Mouse (Mus musculus) liver, adult 2 months (tissue): ENCODE data around the gene St13. TPM values are rescaled to one million over a fixed set of nuclear protein-coding genes. Genes with fewer than 3 reads are reported as not detected.
A peak's percentile ranks its signal among the peaks of the same experiment; 100 is the strongest.

Experiments used
- DNase-seq: peaks from one replicate; pipeline ENCODE4 v3.0.0-alpha.2; 2011; ENCODE audit warnings: low read depth, low spot score; ENCODE audit errors: extremely low read depth
- H3K27ac ChIP-seq: fragments of 200-500 bp; replicated peaks from 2 replicates; pipeline ENCODE4 v1.5.1; 2012; ENCODE audit warnings: low read depth, mild to moderate bottlenecking, control low read depth, inconsistent platforms, low read length; ENCODE audit not compliant: insufficient read depth
- H3K27me3 ChIP-seq: fragments of 200-500 bp; 2 replicates; pipeline ENCODE4 v1.6.1; 2012; ENCODE audit warnings: mild to moderate bottlenecking, moderate library complexity, low read length, inconsistent platforms; ENCODE audit not compliant: control insufficient read depth, insufficient read depth
- H3K36me3 ChIP-seq: fragments of 200-500 bp; 2 replicates; pipeline ENCODE4 v1.6.1; 2012; ENCODE audit warnings: low read length, inconsistent platforms; ENCODE audit not compliant: control insufficient read depth, insufficient read depth
- H3K4me1 ChIP-seq: fragments of 200-500 bp; 2 replicates; pipeline ENCODE4 v1.6.1; 2011; ENCODE audit warnings: low read length; ENCODE audit not compliant: control insufficient read depth, insufficient read depth
- H3K4me3 ChIP-seq: fragments of 200-500 bp; 2 replicates; pipeline ENCODE4 v1.5.1; 2011; ENCODE audit warnings: low read depth, mild to moderate bottlenecking, control low read depth, low read length, moderate library complexity; ENCODE audit not compliant: insufficient read depth
- H3K79me2 ChIP-seq: fragments of 200-500 bp; 2 replicates; pipeline ENCODE4 v1.6.1; 2012; ENCODE audit warnings: inconsistent platforms, mild to moderate bottlenecking, low read length, moderate library complexity; ENCODE audit not compliant: control insufficient read depth, insufficient read depth
- H3K9ac ChIP-seq: fragments of 200-500 bp; 2 replicates; pipeline ENCODE4 v1.6.1; 2012; ENCODE audit warnings: low read depth, mild to moderate bottlenecking, control low read depth, inconsistent platforms, low read length
- CTCF ChIP-seq: fragments of 200-500 bp; IDR thresholded peaks from 2 replicates; pipeline ENCODE4 v1.5.1; 2011; ENCODE audit warnings: low read depth, low read length, control low read depth
- POLR2A ChIP-seq: fragments of 200-500 bp; IDR thresholded peaks from 2 replicates; pipeline ENCODE4 v1.6.1; 2011; ENCODE audit warnings: low read length, control low read depth; ENCODE audit not compliant: insufficient read depth; ENCODE audit errors: extremely low read depth
- WGBS: fragments of 180-500 bp; shearing (Covaris S2); methylation state at CpG from one replicate; pipeline ENCODE4 v1.1.7; 2018; 5-methylcytosine and 5-hydroxymethylcytosine counted together
- polyA plus RNA-seq: library from polyadenylated mRNA; depleted of rRNA; stranded (reverse); fragments of >200 nt; gene quantifications from 2 replicates; pipeline ENCODE4 v1.2.3, GENCODE M21; 2012
- total RNA-seq: library from RNA; depleted of rRNA; stranded (reverse); fragments of >200 nt; gene quantifications from 2 replicates; pipeline ENCODE4 v1.2.3, GENCODE M21; 2014

St13 gene
- total and polyA plus RNA-seq, 2 experiments = 29.2 to 98.9 TPM

GRCm38 (mm10) chr15:81347466-81347865 is 52.4 kb downstream of the St13 start:
- H3K36me3 ChIP-seq = peaks cover 12% of the 10 kb centered on the region
- H3K4me1 ChIP-seq = peaks cover 24% of the 10 kb centered on the region
- WGBS = 94% methylated on average over 2 of the region's 2 CpGs
- no peak for TF ChIP-seq CTCF
- TF ChIP-seq POLR2A = no peak
- H3K9ac ChIP-seq = no peak overlapping the region
- H3K27me3 ChIP-seq = no peaks in the 10 kb centered on the region
- peaks cover 39% of the 10 kb centered on the region; the same call in 1 of the 2 replicates for H3K79me2 ChIP-seq
- DNase-seq = no peak
- no peak overlapping the region for H3K4me3 ChIP-seq
- no peak overlapping the region for H3K27ac ChIP-seq

GRCm38 (mm10) chr15:81341426-81341825 is 58.5 kb downstream of the St13 start:
- no peak for TF ChIP-seq CTCF
- no peak for TF ChIP-seq POLR2A
- peak overlapping the region; percentile 20; the same call in 1 of the 2 replicates for H3K27ac ChIP-seq
- peaks cover 24% of the 10 kb centered on the region; the same call in 1 of the 2 replicates for H3K79me2 ChIP-seq
- peaks cover 42% of the 10 kb centered on the region for H3K4me1 ChIP-seq
- H3K4me3 ChIP-seq = no peak overlapping the region
- DNase-seq = peak; percentile 85
- WGBS = 67% methylated on average over 2 of the region's 2 CpGs
- no peaks in the 10 kb centered on the region for H3K27me3 ChIP-seq
- H3K9ac ChIP-seq = no peak overlapping the region
- peaks cover 43% of the 10 kb centered on the region for H3K36me3 ChIP-seq

GRCm38 (mm10) chr15:81339158-81339557 is 60.7 kb downstream of the St13 start:
- H3K27ac ChIP-seq = peak overlapping the region; percentile 65; the same call in 1 of the 2 replicates
- no peak for TF ChIP-seq CTCF
- no peak for TF ChIP-seq POLR2A
- DNase-seq = peak; percentile 94
- no peak overlapping the region for H3K9ac ChIP-seq
- peaks cover 49% of the 10 kb centered on the region for H3K36me3 ChIP-seq
- H3K4me3 ChIP-seq = no peak overlapping the region
- 25% methylated on average over 3 of the region's 3 CpGs for WGBS
- H3K79me2 ChIP-seq = peaks cover 18% of the 10 kb centered on the region; the same call in 1 of the 2 replicates
- peaks cover 38% of the 10 kb centered on the region for H3K4me1 ChIP-seq
- no peaks in the 10 kb centered on the region for H3K27me3 ChIP-seq

- H3K27me3 ChIP-seq = no peaks in the 10 kb centered on the region
- peaks cover 56% of the 10 kb centered on the region for H3K36me3 ChIP-seq
- TF ChIP-seq CTCF (no peak), POLR2A (no peak)
- H3K79me2 ChIP-seq = peaks cover 11% of the 10 kb centered on the region; the same call in 1 of the 2 replicates
- peaks cover 22% of the 10 kb centered on the region for H3K4me1 ChIP-seq
- DNase-seq = no peak
- WGBS = 76% methylated on average over 5 of the region's 5 CpGs
- no peak overlapping the region for H3K4me3 ChIP-seq
- H3K27ac ChIP-seq = no peak overlapping the region
- no peak overlapping the region for H3K9ac ChIP-seq
Measured at GRCm38 (mm10) chr15:81336466-81336865, 63.4 kb downstream of the St13 start.

- H3K79me2 ChIP-seq = peaks cover 4% of the 10 kb centered on the region; the same call in 1 of the 2 replicates
- H3K4me3 ChIP-seq = no peak overlapping the region
- TF ChIP-seq CTCF (no peak), POLR2A (no peak)
- no peak overlapping the region for H3K9ac ChIP-seq
- H3K36me3 ChIP-seq = peaks cover 74% of the 10 kb centered on the region
- H3K4me1 ChIP-seq = 0 out of 2 replicates have a peak, but pooled peaks cover 3% of the 10 kb centered on the region
- H3K27me3 ChIP-seq = no peaks in the 10 kb centered on the region
- no peak overlapping the region for H3K27ac ChIP-seq
- no peak for DNase-seq
- WGBS = 92% methylated on average over 4 of the region's 4 CpGs
Measured at GRCm38 (mm10) chr15:81332517-81332916, 67.4 kb downstream of the St13 start.

GRCm38 (mm10) chr15:81330816-81331433 is 69.0 kb downstream of the St13 start:
- H3K27me3 ChIP-seq = no peaks in the 10 kb centered on the region
- H3K4me3 ChIP-seq = no peak overlapping the region
- TF ChIP-seq POLR2A = no peak
- no peak for TF ChIP-seq CTCF
- no peak overlapping the region for H3K9ac ChIP-seq
- 0 out of 2 replicates have a peak, but pooled peaks cover 3% of the 10 kb centered on the region for H3K4me1 ChIP-seq
- 54% methylated on average over 3 of the region's 3 CpGs for WGBS
- DNase-seq = no peak
- no peak overlapping the region for H3K27ac ChIP-seq
- peaks cover 4% of the 10 kb centered on the region; the same call in 1 of the 2 replicates for H3K79me2 ChIP-seq
- H3K36me3 ChIP-seq = peaks cover 80% of the 10 kb centered on the region
